Mouse (Mus musculus) G1E (cell line): Measurements from ENCODE around the gene Ceacam1. TPM values are rescaled to one million over a fixed set of nuclear protein-coding genes. Genes with fewer than 3 reads are reported as not detected.
"Not testable (repeated sequence)": the region's sequence is repeated elsewhere in the genome, so short reads cannot be mapped to it uniquely, and the experiment has no call there.

Experiments used
- ATAC-seq: 2 replicates; pipeline ENCODE4 v1.8.0; 2016; ENCODE audit warnings: mild to moderate bottlenecking; ENCODE audit not compliant: insufficient number of reproducible peaks, poor library complexity, low FRiP score, severe bottlenecking; ENCODE audit errors: extremely low read depth
- DNase-seq: peaks from one replicate; pipeline ENCODE4 v3.0.0; 2012; ENCODE audit warnings: low spot score
- H3K27me3 ChIP-seq: 2 replicates; pipeline ENCODE4 v1.6.1; 2012; ENCODE audit warnings: mild to moderate bottlenecking, low read length, inconsistent platforms; ENCODE audit not compliant: insufficient read depth
- H3K36me3 ChIP-seq: replicated peaks from 2 replicates; pipeline ENCODE3; 2012; ENCODE audit warnings: mild to moderate bottlenecking, inconsistent platforms
- H3K4me1 ChIP-seq: 2 replicates; pipeline ENCODE4 v1.6.1; 2012; ENCODE audit warnings: low read depth, low read length, inconsistent platforms, mixed read lengths; ENCODE audit not compliant: insufficient read depth
- H3K4me3 ChIP-seq: 2 replicates; pipeline ENCODE4 v1.5.1; 2012; ENCODE audit warnings: low read depth, mild to moderate bottlenecking, inconsistent platforms, low read length, moderate library complexity, mixed read lengths
- H3K9me3 ChIP-seq: replicated peaks from 2 replicates; pipeline ENCODE4 v1.6.1; 2012; ENCODE audit warnings: inconsistent platforms
- CTCF ChIP-seq: IDR thresholded peaks from 2 replicates; pipeline ENCODE4 v1.5.1; 2012; ENCODE audit warnings: low read depth, low read length, inconsistent platforms, mixed read lengths
- GATA1 ChIP-seq: IDR thresholded peaks from 2 replicates; pipeline ENCODE4 v1.6.1; 2012; ENCODE audit warnings: borderline replicate concordance, low read length, inconsistent platforms, mixed read lengths
- GATA2 ChIP-seq: IDR thresholded peaks from 2 replicates; pipeline ENCODE4 v1.6.1; 2012; ENCODE audit warnings: low read depth, low read length, inconsistent platforms, borderline replicate concordance
- POLR2AphosphoS5 ChIP-seq: IDR thresholded peaks from 2 replicates; pipeline ENCODE4 v1.6.1; 2012; ENCODE audit warnings: low read depth, low read length, inconsistent platforms; ENCODE audit not compliant: insufficient replicate concordance
- TAL1 ChIP-seq: conservative IDR thresholded peaks from 2 replicates; pipeline ENCODE4 v1.6.1; 2012; ENCODE audit warnings: low read depth, low read length, inconsistent platforms, mixed read lengths
- polyA plus RNA-seq: library from polyadenylated mRNA; stranded (reverse); fragments of >175 nt; gene quantifications from 2 replicates; pipeline ENCODE4 v1.2.3, GENCODE M21; 2012
- total RNA-seq, 2 experiments: library from RNA; stranded (forward) in 1 of 2; stranded (reverse) in 1 of 2; fragments of 200-1000 nt in 1 of 2; fragments of >200 nt in 1 of 2; fragmentation: Nextera tagmentation in 1 of 2; gene quantifications; 2 replicates each; pipeline ENCODE4 v1.2.3; 2014 to 2017

Gene Ceacam1
- total and polyA plus RNA-seq, 3 experiments = 0.66 TPM; not detected in 2

DNA sequence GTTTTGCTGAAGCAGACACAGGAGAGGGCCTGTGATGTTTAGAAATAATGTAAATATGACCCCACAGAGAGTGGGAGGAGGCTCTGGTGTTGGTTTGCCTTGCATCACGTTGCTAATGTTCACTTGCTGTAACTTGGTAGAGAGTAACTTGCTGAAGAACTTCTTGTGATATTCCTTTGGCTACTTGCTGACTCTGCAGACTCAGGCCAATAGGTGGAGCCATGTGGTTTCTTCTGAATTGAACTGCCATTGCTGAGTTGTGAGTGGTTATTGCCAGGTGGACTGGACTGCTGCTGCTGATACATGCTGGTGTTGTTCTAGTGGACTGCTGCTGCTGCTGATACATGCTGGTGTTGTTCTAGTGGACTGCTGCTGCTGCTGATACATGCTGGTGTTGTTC lies 8.8 kb upstream of the Ceacam1 start:
- Histone ChIP-seq H3K9me3 (no peaks in the 10 kb centered on the region), H3K4me1 (no peaks in the 10 kb centered on the region), H3K4me3 (no peak overlapping the region), H3K27me3 (peaks cover 5% of the 10 kb centered on the region; the same call in 1 of the 2 replicates), H3K36me3 (no peaks in the 10 kb centered on the region)
- TF ChIP-seq CTCF (no peak), GATA1 (no peak), GATA2 (no peak), TAL1 (no peak), POLR2AphosphoS5 (no peak)
- DNase-seq = no peak
- no peak for ATAC-seq

DNA sequence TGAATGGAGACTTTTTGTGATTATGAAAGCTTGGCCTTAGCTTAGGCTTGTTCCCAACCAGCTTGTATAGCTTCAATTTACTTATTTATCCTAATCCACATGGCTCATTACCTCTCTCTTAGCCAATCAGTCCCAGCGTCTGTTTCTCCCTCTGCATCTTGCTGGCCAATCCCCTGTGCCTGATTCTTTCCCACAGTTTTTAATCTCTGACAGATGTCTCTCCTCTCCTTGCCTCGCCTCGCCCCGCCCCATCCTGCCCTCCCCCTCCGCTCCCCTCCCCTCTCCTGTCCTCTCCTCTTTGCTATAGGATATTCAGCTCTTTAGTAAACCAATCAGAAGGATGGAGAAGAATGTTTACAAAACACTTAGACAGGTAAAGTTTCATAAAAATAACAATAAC lies 7.7 kb upstream of the Ceacam1 start:
- TF ChIP-seq GATA1 = no peak
- no peak for TF ChIP-seq CTCF
- no peak for TF ChIP-seq POLR2AphosphoS5
- no peak for TF ChIP-seq GATA2
- TF ChIP-seq TAL1 = no peak

GRCm38 (mm10) chr7:25483133-25483735 lies 5.8 kb upstream of the Ceacam1 start:
- TF ChIP-seq TAL1 (no peak), GATA2 (no peak), GATA1 (no peak)
- Histone ChIP-seq H3K4me1 (no peaks in the 10 kb centered on the region), H3K27me3 (peaks cover 5% of the 10 kb centered on the region; the same call in 1 of the 2 replicates), H3K4me3 (no peak overlapping the region), H3K9me3 (no peaks in the 10 kb centered on the region), H3K36me3 (no peaks in the 10 kb centered on the region)
- DNase-seq (no peak), ATAC-seq (no peak)

More for the DNA sequence above, 7.7 kb upstream of the Ceacam1 start:
- H3K4me3 ChIP-seq = no peak overlapping the region
- peaks cover 5% of the 10 kb centered on the region; the same call in 1 of the 2 replicates for H3K27me3 ChIP-seq
- no peaks in the 10 kb centered on the region for H3K9me3 ChIP-seq
- H3K4me1 ChIP-seq = no peaks in the 10 kb centered on the region
- DNase-seq (no peak), ATAC-seq (no peak)
- H3K36me3 ChIP-seq = no peaks in the 10 kb centered on the region

GRCm38 (mm10) chr7:25480791-25481190 lies 3.4 kb upstream of the Ceacam1 start:
- not testable (repeated sequence) for H3K4me3 ChIP-seq, H3K4me1 ChIP-seq, H3K27me3 ChIP-seq, H3K9me3 ChIP-seq, H3K36me3 ChIP-seq, DNase-seq, ATAC-seq

GRCm38 (mm10) chr7:25479440-25479839 lies 2.0 kb upstream of the Ceacam1 start:
- no peak for TF ChIP-seq GATA2
- no peak for TF ChIP-seq TAL1
- TF ChIP-seq GATA1 = no peak
- no peak for TF ChIP-seq CTCF
- no peak for TF ChIP-seq POLR2AphosphoS5
- Histone ChIP-seq H3K36me3 (no peaks in the 10 kb centered on the region), H3K4me3 (no peak overlapping the region), H3K4me1 (no peaks in the 10 kb centered on the region), H3K9me3 (no peaks in the 10 kb centered on the region), H3K27me3 (peaks cover 3% of the 10 kb centered on the region; the same call in 1 of the 2 replicates)
- DNase-seq (peak; percentile 4), ATAC-seq (no peak)

DNA sequence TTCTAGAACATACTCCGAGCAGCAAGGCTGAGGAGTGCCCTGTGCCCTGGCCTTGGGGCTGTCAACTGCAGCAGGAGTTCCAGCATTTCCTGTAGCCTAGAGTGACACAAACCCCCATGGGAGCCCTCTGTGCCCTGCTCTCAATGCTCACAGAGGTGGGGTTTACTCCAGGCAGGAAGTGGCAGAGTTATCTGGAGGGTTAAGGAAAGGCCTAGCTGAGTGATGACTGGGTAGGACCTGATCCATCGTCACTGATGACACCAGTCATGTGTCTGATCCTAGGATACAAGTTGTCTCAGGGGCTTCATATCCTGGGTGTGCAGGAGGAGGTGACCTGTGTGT lies 320 bp upstream of the Ceacam1 start:
- not testable (repeated sequence) for DNase-seq, H3K9me3 ChIP-seq, H3K27me3 ChIP-seq, H3K36me3 ChIP-seq, H3K4me3 ChIP-seq, H3K4me1 ChIP-seq, ATAC-seq

GRCm38 (mm10) chr7:25471821-25472220 lies 5.6 kb downstream of the Ceacam1 start:
- H3K36me3 ChIP-seq, ATAC-seq, H3K4me3 ChIP-seq, H3K27me3 ChIP-seq, H3K9me3 ChIP-seq, DNase-seq, H3K4me1 ChIP-seq: not testable (repeated sequence)

- not testable (repeated sequence) for H3K4me3 ChIP-seq, H3K4me1 ChIP-seq, ATAC-seq, H3K9me3 ChIP-seq, H3K27me3 ChIP-seq, DNase-seq, H3K36me3 ChIP-seq
These were observed 11.8 kb downstream of the Ceacam1 start for GRCm38 (mm10) chr7:25465586-25465985.
